Mouse (Mus musculus) olfactory bulb, adult 2 months (tissue): Measurements from ENCODE around the gene Acsm3. TPM values are rescaled to one million over a fixed set of nuclear protein-coding genes. Genes with fewer than 3 reads are reported as not detected.
A peak's percentile ranks its signal among the peaks of the same experiment; 100 is the strongest.

ENCODE experiments used
- H3K27ac ChIP-seq: fragments of 200-500 bp; 2 replicates; pipeline ENCODE4 v1.5.1; 2012; ENCODE audit warnings: low read depth, low read length; ENCODE audit not compliant: insufficient read depth
- H3K4me1 ChIP-seq: fragments of 200-500 bp; 2 replicates; pipeline ENCODE4 v1.6.1; 2012; ENCODE audit warnings: low read length; ENCODE audit not compliant: control insufficient read depth, insufficient read depth
- H3K4me3 ChIP-seq: fragments of 200-500 bp; 2 replicates; pipeline ENCODE4 v1.5.1; 2012; ENCODE audit warnings: mild to moderate bottlenecking, low read depth, low read length, moderate library complexity; ENCODE audit not compliant: insufficient read depth
- CTCF ChIP-seq: fragments of 200-500 bp; IDR thresholded peaks from 2 replicates; pipeline ENCODE4 v1.5.1; 2012; ENCODE audit warnings: low read depth, mild to moderate bottlenecking, low read length, moderate library complexity; ENCODE audit not compliant: insufficient read depth
- POLR2A ChIP-seq: fragments of 200-500 bp; IDR thresholded peaks from 2 replicates; pipeline ENCODE4 v1.6.1; 2012; ENCODE audit warnings: mild to moderate bottlenecking, low read depth, low read length, moderate library complexity; ENCODE audit not compliant: insufficient read depth
- WGBS: fragments of 180-500 bp; shearing (Covaris S2); methylation state at CpG from one replicate; pipeline ENCODE4 v1.1.7; 2018; 5-methylcytosine and 5-hydroxymethylcytosine counted together
- polyA plus RNA-seq: library from polyadenylated mRNA; stranded (reverse); fragments of >200 nt; gene quantifications from 2 replicates; pipeline ENCODE4 v1.2.4, GENCODE M21; 2012; ENCODE audit warnings: low replicate concordance; ENCODE audit not compliant: missing spikeins, insufficient read depth, insufficient read length

Acsm3 gene
- polyA plus RNA-seq, 1 experiment: not detected

- H3K27ac ChIP-seq: no peak overlapping the region
- 93% methylated on average over 3 of the region's 3 CpGs for WGBS
- no peak for TF ChIP-seq POLR2A
- no peak for TF ChIP-seq CTCF
- no peak overlapping the region for H3K4me3 ChIP-seq
- H3K4me1 ChIP-seq: no peaks in the 10 kb centered on the region
Measured at GRCm38 (mm10) chr7:119789024-119789423, 28.3 kb downstream of the Acsm3 start.

- H3K4me3 ChIP-seq: peak within 1 kb of the TSS; percentile 89
- no peak within 1 kb of the TSS for H3K27ac ChIP-seq
- peaks cover 5% of the 10 kb centered on the region for H3K4me1 ChIP-seq
- TF ChIP-seq POLR2A: peak; percentile 46; the same call in 1 of the 2 replicates
- no peak for TF ChIP-seq CTCF
- WGBS: under 1% methylated on average over 53 of the region's 53 CpGs
Measured at GRCm38 (mm10) chr7:119793586-119794250, 33.0 kb downstream of the Acsm3 start, which contains the start of the genes Rexo5 and Eri2. Gene Rexo5 (plus strand): TSS chr7:119794006. Gene Eri2 (minus strand): TSS chr7:119794058.

GRCm38 (mm10) chr7:119794251-119794638 lies 33.5 kb downstream of the Acsm3 start:
- peaks cover 5% of the 10 kb centered on the region for H3K4me1 ChIP-seq
- H3K4me3 ChIP-seq: peak overlapping the region; percentile 89
- TF ChIP-seq CTCF (no peak), POLR2A (no peak)
- no peak overlapping the region for H3K27ac ChIP-seq
- WGBS: under 1% methylated on average over 21 of the region's 21 CpGs

GRCm38 (mm10) chr7:119795311-119795710 lies 34.6 kb downstream of the Acsm3 start:
- TF ChIP-seq POLR2A: no peak
- Histone ChIP-seq H3K4me3 (no peak overlapping the region), H3K4me1 (peaks cover 5% of the 10 kb centered on the region), H3K27ac (no peak overlapping the region)

GRCm38 (mm10) chr7:119800488-119800887 lies 39.8 kb downstream of the Acsm3 start:
- Histone ChIP-seq H3K4me1 (no peaks in the 10 kb centered on the region), H3K4me3 (no peak overlapping the region), H3K27ac (no peak overlapping the region)
- 95% methylated on average over 3 of the region's 3 CpGs for WGBS
- TF ChIP-seq POLR2A: no peak
- TF ChIP-seq CTCF: no peak

GRCm38 (mm10) chr7:119800991-119801390 lies 40.3 kb downstream of the Acsm3 start:
- WGBS: 62% methylated on average over 3 of the region's 3 CpGs
- TF ChIP-seq POLR2A (no peak), CTCF (no peak)
- H3K4me3 ChIP-seq: no peak overlapping the region
- H3K27ac ChIP-seq: no peak overlapping the region
- no peaks in the 10 kb centered on the region for H3K4me1 ChIP-seq

- WGBS: 93% methylated on average over 5 of the region's 5 CpGs
- no peak overlapping the region for H3K4me3 ChIP-seq
- no peaks in the 10 kb centered on the region for H3K4me1 ChIP-seq
- H3K27ac ChIP-seq: no peak overlapping the region
- TF ChIP-seq CTCF: no peak
- TF ChIP-seq POLR2A: no peak
Measured at GRCm38 (mm10) chr7:119807396-119807795, 46.7 kb downstream of the Acsm3 start.

- WGBS: 94% methylated on average over 3 of the region's 3 CpGs
- H3K27ac ChIP-seq: no peak overlapping the region
- no peaks in the 10 kb centered on the region for H3K4me1 ChIP-seq
- TF ChIP-seq CTCF (no peak), POLR2A (no peak)
- H3K4me3 ChIP-seq: no peak overlapping the region
Measured at GRCm38 (mm10) chr7:119808723-119809122, 48.0 kb downstream of the Acsm3 start.

GRCm38 (mm10) chr7:119835371-119835770 lies 74.6 kb downstream of the Acsm3 start:
- Histone ChIP-seq H3K4me3 (no peak overlapping the region), H3K27ac (no peak overlapping the region), H3K4me1 (no peaks in the 10 kb centered on the region)
- no peak for TF ChIP-seq POLR2A
- no peak for TF ChIP-seq CTCF
- 100% methylated on average over 1 of the region's 1 CpGs for WGBS
